Mouse (Mus musculus) myocyte (in vitro differentiated cells): ENCODE data around the gene Tnfrsf9. TPM values are rescaled to one million over a fixed set of nuclear protein-coding genes. Genes with fewer than 3 reads are reported as not detected.

Experiments
- H3K27me3 ChIP-seq: one replicate; pipeline ENCODE4 v1.6.1; 2011; ENCODE audit not compliant: control insufficient read depth, insufficient read depth, insufficient read length
- H3K36me3 ChIP-seq: one replicate; pipeline ENCODE4 v1.6.1; 2011; ENCODE audit not compliant: control insufficient read depth, insufficient read depth
- H3K4me2 ChIP-seq: one replicate; pipeline ENCODE4 v1.6.1; 2011; ENCODE audit warnings: low read depth, control low read depth
- H3K4me3 ChIP-seq: one replicate; pipeline ENCODE4 v1.5.1; 2011; ENCODE audit warnings: mild to moderate bottlenecking, control low read depth, moderate library complexity
- H3K79me2 ChIP-seq: one replicate; pipeline ENCODE4 v1.6.1; 2011; ENCODE audit not compliant: control insufficient read depth, insufficient read depth
- H3ac ChIP-seq: one replicate; pipeline ENCODE4 v1.6.1; 2011; ENCODE audit not compliant: control insufficient read depth, insufficient read length
- CEBPB ChIP-seq: IDR thresholded peaks from 2 replicates; pipeline ENCODE4 v1.6.1; 2011; ENCODE audit warnings: mild to moderate bottlenecking, moderate library complexity; ENCODE audit not compliant: poor library complexity, insufficient read depth, severe bottlenecking
- E2F4 ChIP-seq: IDR thresholded peaks from one replicate; pipeline ENCODE4 v1.6.1; 2011; ENCODE audit warnings: mild to moderate bottlenecking, control low read depth, moderate library complexity; ENCODE audit not compliant: insufficient read depth
- MAX ChIP-seq: IDR thresholded peaks from one replicate; pipeline ENCODE4 v1.6.1; 2011; ENCODE audit warnings: low read depth, mild to moderate bottlenecking, control low read depth
- MYOD1 ChIP-seq, 3 experiments: IDR thresholded peaks; one replicate each; pipeline ENCODE4 v1.6.1; 2011; ENCODE audit warnings: control low read depth in 2 of 3, low read depth in 2 of 3, mild to moderate bottlenecking in 2 of 3, moderate library complexity in 1 of 3; ENCODE audit not compliant: insufficient read length in 2 of 3, control insufficient read depth in 1 of 3
- MYOG ChIP-seq, 3 experiments: IDR thresholded peaks; one replicate each; pipeline ENCODE4 v1.6.1; 2011; ENCODE audit warnings: control low read depth in 2 of 3, low read depth in 2 of 3, mild to moderate bottlenecking in 2 of 3; ENCODE audit not compliant: insufficient read length in 2 of 3, control insufficient read depth in 1 of 3, insufficient read depth in 1 of 3
- POLR2A ChIP-seq: IDR thresholded peaks from one replicate; pipeline ENCODE4 v1.6.1; 2011; ENCODE audit warnings: low read depth, mild to moderate bottlenecking, control low read depth, moderate library complexity; ENCODE audit not compliant: insufficient read length
- POLR2AphosphoS2 ChIP-seq: IDR thresholded peaks from one replicate; pipeline ENCODE4 v1.6.1; 2011; ENCODE audit warnings: low read depth, control low read depth; ENCODE audit not compliant: insufficient read length
- REST ChIP-seq: IDR thresholded peaks from one replicate; pipeline ENCODE4 v1.6.1; 2011; ENCODE audit warnings: mild to moderate bottlenecking, control low read depth, moderate library complexity; ENCODE audit not compliant: insufficient read depth, insufficient read length
- SRF ChIP-seq: IDR thresholded peaks from one replicate; pipeline ENCODE4 v1.6.1; 2011; ENCODE audit warnings: low read depth; ENCODE audit not compliant: control insufficient read depth, insufficient read length
- TCF12 ChIP-seq: IDR thresholded peaks from one replicate; pipeline ENCODE4 v1.6.1; 2011; ENCODE audit warnings: mild to moderate bottlenecking, control low read depth; ENCODE audit not compliant: poor library complexity, insufficient read depth, severe bottlenecking
- TCF3 ChIP-seq: IDR thresholded peaks from one replicate; pipeline ENCODE4 v1.6.1; 2011; ENCODE audit warnings: low read depth, control low read depth; ENCODE audit not compliant: insufficient read length
- USF1 ChIP-seq: IDR thresholded peaks from one replicate; pipeline ENCODE4 v1.6.1; 2011; ENCODE audit warnings: low read depth, mild to moderate bottlenecking, control low read depth, moderate library complexity
- polyA plus RNA-seq: library from polyadenylated mRNA; unstranded; fragments of >200 nt; fragmentation: generic; extraction: Trizol; gene quantifications from one replicate; pipeline ENCODE4 v1.2.1, GENCODE M21; 2012; ENCODE audit warnings: missing spikeins

Gene Tnfrsf9
- polyA plus RNA-seq, 1 experiment, result 0.31 TPM

GRCm38 (mm10) chr4:150938063-150938452 is 23.7 kb downstream of the Tnfrsf9 start:
- Histone ChIP-seq H3K4me3 (no peak overlapping the region), H3K4me2 (no peak overlapping the region), H3ac (no peak overlapping the region), H3K79me2 (no peaks in the 10 kb centered on the region), H3K27me3 (no peaks in the 10 kb centered on the region), H3K36me3 (no peaks in the 10 kb centered on the region)
- no peak for TF ChIP-seq TCF12
- TF ChIP-seq USF1, result no peak
- no peak for TF ChIP-seq MAX

GRCm38 (mm10) chr4:150939991-150940651 is 25.8 kb downstream of the Tnfrsf9 start:
- Histone ChIP-seq H3ac (no peak overlapping the region), H3K79me2 (no peaks in the 10 kb centered on the region), H3K36me3 (no peaks in the 10 kb centered on the region), H3K27me3 (no peaks in the 10 kb centered on the region), H3K4me2 (no peak overlapping the region), H3K4me3 (no peak overlapping the region)
- TF ChIP-seq USF1 (no peak), POLR2A (no peak), MYOG (IDR thresholded peaks at IDR 0.05; ENCODE audit: control insufficient read depth in 1 of 3, insufficient read depth in 1 of 3, insufficient read length in 2 of 3, low read depth in 2 of 3) (no peak), MYOD1 (IDR thresholded peaks at IDR 0.05; ENCODE audit: control insufficient read depth in 1 of 3, insufficient read length in 2 of 3, low read depth in 2 of 3) (peak in 2 of 3 experiments; percentile 18 to 36), CEBPB (no peak), E2F4 (no peak), SRF (no peak)

GRCm38 (mm10) chr4:150944707-150945106 is 30.3 kb downstream of the Tnfrsf9 start:
- no peaks in the 10 kb centered on the region for H3K36me3 ChIP-seq
- H3K4me3 ChIP-seq, result no peak overlapping the region
- H3K4me2 ChIP-seq, result no peak overlapping the region
- H3ac ChIP-seq, result no peak overlapping the region
- TF ChIP-seq MYOD1 (IDR thresholded peaks at IDR 0.05; ENCODE audit: control insufficient read depth in 1 of 3, insufficient read length in 2 of 3, low read depth in 2 of 3), result no peak
- no peak for TF ChIP-seq REST
- no peak for TF ChIP-seq POLR2A
- no peak for TF ChIP-seq MAX
- no peak for TF ChIP-seq CEBPB
- TF ChIP-seq SRF, result no peak
- TF ChIP-seq POLR2AphosphoS2, result no peak
- no peak for TF ChIP-seq TCF12
- no peak for TF ChIP-seq E2F4
- no peak for TF ChIP-seq USF1
- TF ChIP-seq MYOG (IDR thresholded peaks at IDR 0.05; ENCODE audit: control insufficient read depth in 1 of 3, insufficient read depth in 1 of 3, insufficient read length in 2 of 3, low read depth in 2 of 3), result no peak
- TF ChIP-seq TCF3, result no peak
- H3K27me3 ChIP-seq, result peaks cover 14% of the 10 kb centered on the region
- no peaks in the 10 kb centered on the region for H3K79me2 ChIP-seq

- Histone ChIP-seq H3K4me3 (no peak overlapping the region), H3K27me3 (peaks cover 39% of the 10 kb centered on the region), H3K36me3 (no peaks in the 10 kb centered on the region), H3K79me2 (no peaks in the 10 kb centered on the region), H3K4me2 (no peak overlapping the region), H3ac (no peak overlapping the region)
- no peak for TF ChIP-seq USF1
- no peak for TF ChIP-seq MYOG (IDR thresholded peaks at IDR 0.05; ENCODE audit: control insufficient read depth in 1 of 3, insufficient read depth in 1 of 3, insufficient read length in 2 of 3, low read depth in 2 of 3)
- no peak for TF ChIP-seq MAX
- no peak for TF ChIP-seq POLR2A
- TF ChIP-seq E2F4, result no peak
- TF ChIP-seq SRF, result no peak
- TF ChIP-seq MYOD1 (IDR thresholded peaks at IDR 0.05; ENCODE audit: control insufficient read depth in 1 of 3, insufficient read length in 2 of 3, low read depth in 2 of 3), result no peak
- no peak for TF ChIP-seq REST
- TF ChIP-seq POLR2AphosphoS2, result no peak
- no peak for TF ChIP-seq TCF12
- TF ChIP-seq CEBPB, result no peak
- TF ChIP-seq TCF3, result no peak
These were observed 36.6 kb downstream of the Tnfrsf9 start for GRCm38 (mm10) chr4:150950972-150951371.

- H3K79me2 ChIP-seq, result no peaks in the 10 kb centered on the region
- no peak overlapping the region for H3K4me2 ChIP-seq
- no peak overlapping the region for H3K4me3 ChIP-seq
- H3ac ChIP-seq, result no peak overlapping the region
- H3K36me3 ChIP-seq, result no peaks in the 10 kb centered on the region
- TF ChIP-seq MYOG (IDR thresholded peaks at IDR 0.05; ENCODE audit: control insufficient read depth in 1 of 3, insufficient read depth in 1 of 3, insufficient read length in 2 of 3, low read depth in 2 of 3), result no peak
- TF ChIP-seq USF1, result no peak
- peak in 1 of 3 experiments; percentile 13 for TF ChIP-seq MYOD1 (IDR thresholded peaks at IDR 0.05; ENCODE audit: control insufficient read depth in 1 of 3, insufficient read length in 2 of 3, low read depth in 2 of 3)
- H3K27me3 ChIP-seq, result peaks cover 11% of the 10 kb centered on the region
These were observed 42.2 kb downstream of the Tnfrsf9 start for GRCm38 (mm10) chr4:150956369-150957105.
